Mouse (Mus musculus): ENCODE data around the gene Kcnc3. TPM values are rescaled to one million over a fixed set of nuclear protein-coding genes. Genes with fewer than 3 reads are reported as not detected.
A peak's percentile ranks its signal among the peaks of the same experiment; 100 is the strongest.

Gene Kcnc3
- total RNA-seq, 4 experiments from 2014 or later = 85.4 to 98.3 (median 97.3) TPM

GRCm38 (mm10) chr7:44596996-44597538, 6.6 kb downstream of the Kcnc3 start:
- no peak for DNase-seq (ENCODE audit: low spot score in 2 of 2)

- DNase-seq (ENCODE audit: low spot score in 2 of 2) = no peak
Measured at GRCm38 (mm10) chr7:44597666-44598065, 7.2 kb downstream of the Kcnc3 start.

GRCm38 (mm10) chr7:44598336-44598735, 7.9 kb downstream of the Kcnc3 start:
- DNase-seq (ENCODE audit: low spot score in 2 of 2) = no peak

GRCm38 (mm10) chr7:44600691-44601262, 10.3 kb downstream of the Kcnc3 start:
- no peak for DNase-seq (ENCODE audit: low spot score in 2 of 2)

GRCm38 (mm10) chr7:44601646-44602045, 11.2 kb downstream of the Kcnc3 start:
- no peak for DNase-seq (ENCODE audit: low spot score in 2 of 2)

GRCm38 (mm10) chr7:44602443-44602842, 12.0 kb downstream of the Kcnc3 start:
- peak; percentile 42 to 86 for DNase-seq (ENCODE audit: low spot score in 2 of 2)

GRCm38 (mm10) chr7:44603186-44603855, 12.9 kb downstream of the Kcnc3 start:
- DNase-seq (ENCODE audit: low spot score in 2 of 2) = no peak

GRCm38 (mm10) chr7:44604139-44604606, 13.7 kb downstream of the Kcnc3 start:
- no peak for DNase-seq (ENCODE audit: low spot score in 2 of 2)

GRCm38 (mm10) chr7:44604619-44605018, 14.2 kb downstream of the Kcnc3 start:
- no peak for DNase-seq (ENCODE audit: low spot score in 2 of 2)

GRCm38 (mm10) chr7:44605436-44605835, 15.0 kb downstream of the Kcnc3 start:
- DNase-seq (ENCODE audit: low spot score in 2 of 2) = no peak

GRCm38 (mm10) chr7:44606171-44606901, 15.9 kb downstream of the Kcnc3 start:
- DNase-seq (ENCODE audit: low spot score in 2 of 2) = no peak

- DNase-seq (ENCODE audit: low spot score in 2 of 2) = no peak
Measured at GRCm38 (mm10) chr7:44612192-44612591, 21.7 kb downstream of the Kcnc3 start.

- DNase-seq (ENCODE audit: low spot score in 2 of 2) = no peak
Measured at GRCm38 (mm10) chr7:44614041-44614688, 23.7 kb downstream of the Kcnc3 start.

GRCm38 (mm10) chr7:44615309-44615708, 24.8 kb downstream of the Kcnc3 start:
- DNase-seq (ENCODE audit: low spot score in 2 of 2) = no peak

GRCm38 (mm10) chr7:44615987-44616386, 25.5 kb downstream of the Kcnc3 start:
- no peak for DNase-seq (ENCODE audit: low spot score in 2 of 2)

GRCm38 (mm10) chr7:44617059-44617458, 26.6 kb downstream of the Kcnc3 start:
- no peak for DNase-seq (ENCODE audit: low spot score in 2 of 2)

- DNase-seq (ENCODE audit: low spot score in 2 of 2) = no peak
Measured at GRCm38 (mm10) chr7:44623714-44624542, 33.5 kb downstream of the Kcnc3 start.

GRCm38 (mm10) chr7:44624543-44624826, 34.0 kb downstream of the Kcnc3 start:
- DNase-seq (ENCODE audit: low spot score in 2 of 2) = no peak

GRCm38 (mm10) chr7:44624828-44625227, 34.4 kb downstream of the Kcnc3 start:
- no peak for DNase-seq (ENCODE audit: low spot score in 2 of 2)

- DNase-seq (ENCODE audit: low spot score in 2 of 2) = no peak
Measured at GRCm38 (mm10) chr7:44625241-44626067, 35.0 kb downstream of the Kcnc3 start.

Data from left cerebral cortex, adult 8-10 months (tissue).